Mouse (Mus musculus): ENCODE measurements around the gene Sult1a1. TPM values are rescaled to one million over a fixed set of nuclear protein-coding genes. Genes with fewer than 3 reads are reported as not detected.

Sult1a1 gene
- polyA plus RNA-seq, 1 experiment from 2014 or later, result 58.4 TPM

DNA sequence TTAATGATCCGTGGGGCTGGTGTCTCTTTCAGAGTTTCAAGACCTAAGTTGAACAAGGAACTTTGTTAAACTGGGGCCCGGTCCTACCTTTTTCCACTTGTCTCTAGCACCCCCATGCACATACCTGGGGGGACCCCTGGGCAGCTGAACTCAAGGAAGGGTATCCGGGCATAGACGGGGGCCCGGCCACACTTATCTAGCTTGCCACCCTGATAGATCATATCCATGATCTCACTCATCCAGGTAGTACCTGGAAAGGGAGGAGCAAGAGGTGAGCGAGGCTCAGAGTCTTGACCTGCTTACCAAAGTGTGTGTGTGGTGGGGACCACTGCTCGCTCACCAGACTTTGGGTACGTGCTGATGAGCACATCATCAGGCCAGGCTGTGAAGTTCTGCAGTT is 1.1 kb downstream of the Sult1a1 start:
- no peak overlapping the region for H3K4me3 ChIP-seq (ENCODE audit: low read depth, low read length)
- WGBS, result 91% methylated on average over 8 of the region's 8 CpGs
- ATAC-seq, result no peak

GRCm38 (mm10) chr7:126672111-126672510 is 4.1 kb downstream of the Sult1a1 start:
- WGBS, result 95% methylated on average over 9 of the region's 9 CpGs
- Histone ChIP-seq H3K4me3 (ENCODE audit: low read depth, low read length) (no peak overlapping the region), H3K4me2 (replicated peaks; ENCODE audit: low read depth, low read length) (no peak overlapping the region), H3K27ac (ENCODE audit: low read length) (no peak overlapping the region), H3K9me3 (ENCODE audit: low read length) (no peaks in the 10 kb centered on the region), H3K27me3 (replicated peaks; ENCODE audit: insufficient read depth, low read length) (no peaks in the 10 kb centered on the region), H3K4me1 (ENCODE audit: insufficient read depth, low read depth, low read length) (peaks cover 20% of the 10 kb centered on the region; the same call in 1 of the 2 replicates), H3K9ac (replicated peaks; ENCODE audit: low read depth) (no peak overlapping the region), H3K36me3 (ENCODE audit: insufficient read depth, low read length) (peaks cover 6% of the 10 kb centered on the region; the same call in 1 of the 2 replicates)
- no peak for TF ChIP-seq CTCF (IDR thresholded peaks at IDR 0.05)
- no peak for TF ChIP-seq EP300 (IDR thresholded peaks at IDR 0.05)
- ATAC-seq (no peak), DNase-seq (ENCODE audit: low spot score) (no peak)

More for the DNA sequence above, 1.1 kb downstream of the Sult1a1 start:
- no peaks in the 10 kb centered on the region for H3K27me3 ChIP-seq (replicated peaks; ENCODE audit: insufficient read depth, low read length)
- no peak overlapping the region for H3K9ac ChIP-seq (replicated peaks; ENCODE audit: low read depth)
- TF ChIP-seq EP300 (IDR thresholded peaks at IDR 0.05), result no peak
- no peak for TF ChIP-seq CTCF (IDR thresholded peaks at IDR 0.05)
- H3K27ac ChIP-seq (ENCODE audit: low read length), result peak overlapping the region; percentile 84
- peaks cover 6% of the 10 kb centered on the region; the same call in 1 of the 2 replicates for H3K36me3 ChIP-seq (ENCODE audit: insufficient read depth, low read length)
- H3K4me2 ChIP-seq (replicated peaks; ENCODE audit: low read depth, low read length), result peak overlapping the region; percentile 36
- H3K9me3 ChIP-seq (ENCODE audit: low read length), result no peaks in the 10 kb centered on the region
- H3K4me1 ChIP-seq (ENCODE audit: insufficient read depth, low read depth, low read length), result peaks cover 20% of the 10 kb centered on the region; the same call in 1 of the 2 replicates
- DNase-seq (ENCODE audit: low spot score), result no peak

DNA sequence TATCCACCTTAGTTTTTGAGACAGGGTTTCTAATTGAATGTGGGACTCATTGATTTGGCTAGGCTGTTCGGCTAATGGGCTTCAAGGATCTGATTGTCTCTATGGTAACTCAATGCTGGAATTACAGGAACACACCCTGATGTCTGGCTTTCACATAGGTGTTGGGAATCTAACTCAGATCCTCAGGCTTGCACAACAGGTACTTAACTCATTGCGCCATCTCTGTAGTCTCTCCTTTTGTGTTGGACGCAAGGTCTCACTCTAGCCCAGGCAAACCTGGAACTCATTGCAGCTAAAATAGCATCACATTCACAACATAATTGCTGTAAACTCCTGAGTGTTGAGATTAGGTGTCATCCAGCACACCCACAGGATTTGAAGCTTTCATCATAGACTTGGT is 6.1 kb downstream of the Sult1a1 start:
- Histone ChIP-seq H3K36me3 (ENCODE audit: insufficient read depth, low read length) (peaks cover 6% of the 10 kb centered on the region; the same call in 1 of the 2 replicates), H3K4me1 (ENCODE audit: insufficient read depth, low read depth, low read length) (peaks cover 4% of the 10 kb centered on the region; the same call in 1 of the 2 replicates), H3K9me3 (ENCODE audit: low read length) (no peaks in the 10 kb centered on the region), H3K4me3 (ENCODE audit: low read depth, low read length) (no peak overlapping the region), H3K9ac (replicated peaks; ENCODE audit: low read depth) (no peak overlapping the region), H3K27ac (ENCODE audit: low read length) (peak overlapping the region; percentile 26; the same call in 1 of the 2 replicates), H3K4me2 (replicated peaks; ENCODE audit: low read depth, low read length) (no peak overlapping the region), H3K27me3 (replicated peaks; ENCODE audit: insufficient read depth, low read length) (no peaks in the 10 kb centered on the region)
- TF ChIP-seq CTCF (IDR thresholded peaks at IDR 0.05) (no peak), EP300 (IDR thresholded peaks at IDR 0.05) (0 out of 2 replicates have a peak, but pooled peaks have one; percentile 21)
- ATAC-seq, result peak; percentile 51
- peak; percentile 67 for DNase-seq (ENCODE audit: low spot score)
- 81% methylated on average over 3 of the region's 3 CpGs for WGBS

- Histone ChIP-seq H3K27me3 (replicated peaks; ENCODE audit: insufficient read depth, low read length) (no peaks in the 10 kb centered on the region), H3K4me3 (ENCODE audit: low read depth, low read length) (no peak overlapping the region), H3K4me1 (ENCODE audit: insufficient read depth, low read depth, low read length) (no peaks in the 10 kb centered on the region; the same call in 1 of the 2 replicates), H3K27ac (ENCODE audit: low read length) (peak overlapping the region; percentile 81), H3K4me2 (replicated peaks; ENCODE audit: low read depth, low read length) (no peak overlapping the region), H3K36me3 (ENCODE audit: insufficient read depth, low read length) (peaks cover 6% of the 10 kb centered on the region; the same call in 1 of the 2 replicates), H3K9me3 (ENCODE audit: low read length) (no peaks in the 10 kb centered on the region), H3K9ac (replicated peaks; ENCODE audit: low read depth) (no peak overlapping the region)
- TF ChIP-seq CTCF (IDR thresholded peaks at IDR 0.05), result no peak
- peak; percentile 71 for TF ChIP-seq EP300 (IDR thresholded peaks at IDR 0.05)
- DNase-seq (ENCODE audit: low spot score) (peak; percentile 57), ATAC-seq (peak; percentile 50)
- 38% methylated on average over 5 of the region's 5 CpGs for WGBS
Observed at GRCm38 (mm10) chr7:126668452-126668851, 7.8 kb downstream of the Sult1a1 start.

DNA sequence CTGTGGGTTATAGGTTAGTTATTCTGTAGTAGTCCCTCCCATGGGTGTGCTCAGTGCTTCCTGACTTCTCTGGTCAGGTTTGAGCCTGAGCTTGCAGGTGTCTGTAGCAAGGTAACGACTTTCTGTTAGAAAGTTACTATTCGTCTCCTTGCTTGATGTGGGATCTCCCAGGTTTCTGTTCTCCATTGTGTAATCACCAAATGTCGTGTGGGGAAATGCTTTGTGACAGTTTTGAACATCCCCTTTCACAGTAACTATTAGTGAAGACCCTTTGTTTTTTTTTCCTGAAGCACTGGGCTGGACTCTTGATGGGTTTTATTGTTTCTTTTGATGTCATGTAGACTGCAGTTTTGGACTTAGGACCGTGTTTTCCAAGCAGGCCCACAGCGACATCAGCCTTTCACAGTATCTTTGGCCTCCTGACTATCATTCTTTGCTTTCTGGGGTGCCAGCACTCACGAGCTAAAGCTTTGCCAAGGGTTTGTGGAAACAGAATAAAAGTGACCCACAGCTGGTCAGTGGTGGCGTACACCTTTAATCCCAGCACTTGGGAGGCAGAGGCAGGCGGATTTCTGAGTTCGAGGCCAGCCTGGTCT is 8.6 kb downstream of the Sult1a1 start:
- TF ChIP-seq EP300 (IDR thresholded peaks at IDR 0.05) (no peak), CTCF (IDR thresholded peaks at IDR 0.05) (no peak)
- 78% methylated on average over 9 of the region's 9 CpGs for WGBS
- Histone ChIP-seq H3K9ac (replicated peaks; ENCODE audit: low read depth) (no peak overlapping the region), H3K27me3 (replicated peaks; ENCODE audit: insufficient read depth, low read length) (no peaks in the 10 kb centered on the region), H3K27ac (ENCODE audit: low read length) (peak overlapping the region; percentile 81; the same call in 1 of the 2 replicates), H3K4me2 (replicated peaks; ENCODE audit: low read depth, low read length) (no peak overlapping the region), H3K9me3 (ENCODE audit: low read length) (no peaks in the 10 kb centered on the region), H3K36me3 (ENCODE audit: insufficient read depth, low read length) (peaks cover 6% of the 10 kb centered on the region; the same call in 1 of the 2 replicates), H3K4me1 (ENCODE audit: insufficient read depth, low read depth, low read length) (peaks cover 5% of the 10 kb centered on the region; the same call in 1 of the 2 replicates), H3K4me3 (ENCODE audit: low read depth, low read length) (no peak overlapping the region)
- DNase-seq (ENCODE audit: low spot score), result no peak
- ATAC-seq, result no peak

- no peak for DNase-seq (ENCODE audit: low spot score)
- no peaks in the 10 kb centered on the region for H3K9me3 ChIP-seq (ENCODE audit: low read length)
- no peaks in the 10 kb centered on the region for H3K36me3 ChIP-seq (ENCODE audit: insufficient read depth, low read length)
- H3K9ac ChIP-seq (replicated peaks; ENCODE audit: low read depth), result no peak overlapping the region
- H3K27me3 ChIP-seq (replicated peaks; ENCODE audit: insufficient read depth, low read length), result no peaks in the 10 kb centered on the region
- H3K4me3 ChIP-seq (ENCODE audit: low read depth, low read length), result no peak overlapping the region
- WGBS, result 89% methylated on average over 3 of the region's 3 CpGs
- ATAC-seq, result no peak
- peaks cover 5% of the 10 kb centered on the region; the same call in 1 of the 2 replicates for H3K4me1 ChIP-seq (ENCODE audit: insufficient read depth, low read depth, low read length)
- no peak overlapping the region for H3K27ac ChIP-seq (ENCODE audit: low read length)
- TF ChIP-seq CTCF (IDR thresholded peaks at IDR 0.05) (no peak), EP300 (IDR thresholded peaks at IDR 0.05) (no peak)
- no peak overlapping the region for H3K4me2 ChIP-seq (replicated peaks; ENCODE audit: low read depth, low read length)
Observed at GRCm38 (mm10) chr7:126665269-126665668, 11.0 kb downstream of the Sult1a1 start.

Measured in lung, postnatal 0 days (tissue).